Mouse (Mus musculus): Measurements from ENCODE around the gene Tmem43. TPM values are rescaled to one million over a fixed set of nuclear protein-coding genes. Genes with fewer than 3 reads are reported as not detected.
"Not testable (repeated sequence)": the region's sequence is repeated elsewhere in the genome, so short reads cannot be mapped to it uniquely, and the experiment has no call there.

Tmem43 gene
- polyA plus RNA-seq, 1 experiment from 2014 or later = 54.0 TPM

DNA sequence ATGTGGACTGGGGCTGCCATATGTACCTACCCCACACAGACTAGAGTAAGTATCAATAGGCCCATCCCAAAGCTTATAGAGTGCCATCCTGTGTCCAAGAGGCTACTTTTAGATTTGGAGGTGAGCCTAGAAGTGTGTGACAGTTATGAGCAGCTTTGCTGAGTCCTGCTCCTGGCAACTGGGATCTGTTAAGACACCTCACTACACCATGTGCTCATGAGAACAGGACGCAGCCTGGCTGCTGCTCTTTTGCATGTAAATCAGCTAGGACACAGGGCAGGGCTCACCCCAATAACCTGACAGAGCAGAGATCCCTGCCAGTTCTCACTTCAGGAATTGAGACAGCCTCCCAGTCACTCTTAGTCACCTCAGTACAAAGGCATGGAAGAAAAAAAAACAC, 6.4 kb upstream of the Tmem43 start:
- H3K27me3 ChIP-seq = no peaks in the 10 kb centered on the region
- H3K4me1 ChIP-seq (replicated peaks) = peaks cover 6% of the 10 kb centered on the region
- no peak for ATAC-seq (ENCODE audit: insufficient number of reproducible peaks, insufficient read depth, low FRiP score, low TSS enrichment, low read depth)
- WGBS = 85% methylated on average over 1 of the region's 1 CpGs
- no peak overlapping the region for H3K4me3 ChIP-seq (replicated peaks)
- H3K9ac ChIP-seq (replicated peaks) = no peak overlapping the region
- H3K27ac ChIP-seq = no peak overlapping the region
- no peak overlapping the region for H3K4me2 ChIP-seq
- peaks cover 60% of the 10 kb centered on the region for H3K36me3 ChIP-seq
- no peaks in the 10 kb centered on the region for H3K9me3 ChIP-seq

DNA sequence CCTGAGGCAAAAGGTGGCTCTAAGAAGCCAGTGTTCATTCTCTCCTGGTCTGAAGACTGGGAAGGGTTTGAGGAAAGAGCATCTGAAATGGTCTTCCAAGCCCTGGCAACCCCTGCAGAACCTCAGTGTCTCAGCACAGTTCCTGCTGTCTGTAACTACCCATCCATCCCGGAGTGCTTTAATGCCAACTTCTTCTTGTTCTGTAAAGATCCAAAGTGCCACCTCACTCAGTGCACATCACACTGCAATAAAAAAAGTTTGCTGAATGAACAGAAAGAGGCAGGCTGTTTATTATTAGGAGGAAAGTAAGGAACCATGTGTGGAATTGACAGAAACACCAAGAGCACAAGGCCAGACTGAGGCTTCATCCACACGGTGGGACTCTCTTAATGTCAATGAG, 2.8 kb upstream of the Tmem43 start:
- Histone ChIP-seq H3K27me3 (no peaks in the 10 kb centered on the region), H3K36me3 (peaks cover 30% of the 10 kb centered on the region), H3K9ac (replicated peaks) (no peak overlapping the region), H3K9me3 (no peaks in the 10 kb centered on the region), H3K4me2 (no peak overlapping the region), H3K27ac (no peak overlapping the region), H3K4me1 (replicated peaks) (peaks cover 23% of the 10 kb centered on the region), H3K4me3 (replicated peaks) (no peak overlapping the region)
- 71% methylated on average over 2 of the region's 2 CpGs for WGBS
- no peak for ATAC-seq (ENCODE audit: insufficient number of reproducible peaks, insufficient read depth, low FRiP score, low TSS enrichment, low read depth)

DNA sequence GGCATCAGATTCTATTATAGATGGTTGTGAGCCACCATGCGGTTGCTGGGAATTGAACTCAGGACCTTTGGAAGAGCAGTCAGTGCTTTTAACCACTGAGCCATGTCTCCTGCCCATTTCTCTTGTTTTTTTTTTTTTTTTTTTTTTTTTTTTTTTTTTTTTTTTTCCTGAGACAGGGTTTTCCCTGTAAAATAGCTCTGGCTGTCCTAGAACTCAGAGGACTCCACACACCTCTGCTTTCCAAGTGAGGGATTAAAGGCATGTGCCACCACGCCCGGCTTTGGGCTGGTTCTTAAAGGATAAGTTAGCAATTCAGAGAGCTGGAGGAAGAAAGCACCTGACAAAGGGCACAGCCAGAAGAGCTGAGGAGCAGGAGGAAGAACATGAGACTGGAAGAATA, 2.1 kb upstream of the Tmem43 start:
- 95% methylated on average over 3 of the region's 3 CpGs for WGBS
- H3K4me2 ChIP-seq = peak overlapping the region; percentile 60; the same call in 1 of the 2 replicates

GRCm38 (mm10) chr6:91472319-91472718, 1.2 kb upstream of the Tmem43 start:
- Histone ChIP-seq H3K27me3 (no peaks in the 10 kb centered on the region), H3K4me1 (replicated peaks) (peaks cover 23% of the 10 kb centered on the region), H3K4me2 (peak overlapping the region; percentile 60), H3K27ac (peak overlapping the region; percentile 82), H3K9ac (replicated peaks) (peak overlapping the region; percentile 77), H3K36me3 (peaks cover 27% of the 10 kb centered on the region), H3K4me3 (replicated peaks) (peak overlapping the region; percentile 75), H3K9me3 (no peaks in the 10 kb centered on the region)
- 27% methylated on average over 6 of the region's 6 CpGs for WGBS
- no peak for ATAC-seq (ENCODE audit: insufficient number of reproducible peaks, insufficient read depth, low FRiP score, low TSS enrichment, low read depth)

More for the DNA sequence above, 2.1 kb upstream of the Tmem43 start:
- H3K4me1 ChIP-seq (replicated peaks) = peaks cover 23% of the 10 kb centered on the region
- ATAC-seq (ENCODE audit: insufficient number of reproducible peaks, insufficient read depth, low FRiP score, low TSS enrichment, low read depth); H3K4me3 ChIP-seq (replicated peaks); H3K27me3 ChIP-seq; H3K27ac ChIP-seq; H3K9ac ChIP-seq (replicated peaks); H3K9me3 ChIP-seq: not testable (repeated sequence)
- peaks cover 27% of the 10 kb centered on the region for H3K36me3 ChIP-seq

DNA sequence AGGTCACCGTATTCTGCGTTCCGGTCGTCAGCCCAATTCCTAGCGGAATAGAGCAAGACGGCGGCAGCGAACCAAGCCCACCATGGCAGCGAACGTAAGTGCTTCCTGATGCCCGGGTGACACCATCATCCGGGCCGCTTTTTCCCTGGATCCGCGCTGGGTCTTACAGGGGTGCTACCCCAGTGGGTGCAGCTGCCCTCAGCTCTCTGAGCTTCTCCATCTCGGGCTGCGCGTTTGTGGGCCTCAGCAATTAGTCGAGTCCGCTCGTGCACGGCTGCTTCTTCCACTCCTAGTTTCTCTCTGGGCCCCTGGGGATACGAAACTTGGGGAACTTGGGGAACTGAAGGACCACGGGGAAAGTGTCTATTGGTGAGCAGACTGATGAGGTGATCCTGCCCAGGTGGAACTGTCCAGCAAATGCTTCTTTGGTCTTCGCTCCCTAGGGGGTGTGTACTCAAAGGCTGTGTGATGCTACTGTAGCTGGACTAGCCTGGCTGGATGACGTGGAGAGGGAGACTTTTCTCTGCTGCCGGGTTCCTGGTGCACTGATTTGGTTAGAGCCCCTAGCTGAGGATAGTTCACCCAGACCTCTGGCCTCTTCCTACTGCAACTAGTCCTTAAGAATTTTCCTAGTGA, 420 bp downstream of the Tmem43 start:
- H3K27me3 ChIP-seq = no peaks in the 10 kb centered on the region
- H3K4me3 ChIP-seq (replicated peaks) = peak overlapping the region; percentile 75
- peak; percentile 27; the same call in 1 of the 2 replicates for ATAC-seq (ENCODE audit: insufficient number of reproducible peaks, insufficient read depth, low FRiP score, low TSS enrichment, low read depth)
- no peaks in the 10 kb centered on the region for H3K9me3 ChIP-seq
- peak overlapping the region; percentile 77; the same call in 1 of the 2 replicates for H3K27ac ChIP-seq
- under 1% methylated on average over 27 of the region's 27 CpGs for WGBS
- peaks cover 33% of the 10 kb centered on the region for H3K36me3 ChIP-seq
- peaks cover 23% of the 10 kb centered on the region for H3K4me1 ChIP-seq (replicated peaks)
- peak overlapping the region; percentile 81 for H3K9ac ChIP-seq (replicated peaks)
- peak overlapping the region; percentile 80 for H3K4me2 ChIP-seq

- H3K4me2 ChIP-seq = peak overlapping the region; percentile 80
- H3K9me3 ChIP-seq = no peaks in the 10 kb centered on the region
- peak overlapping the region; percentile 75 for H3K4me3 ChIP-seq (replicated peaks)
- H3K36me3 ChIP-seq = peaks cover 36% of the 10 kb centered on the region
- peaks cover 23% of the 10 kb centered on the region for H3K4me1 ChIP-seq (replicated peaks)
- H3K27ac ChIP-seq = no peak overlapping the region
- 59% methylated on average over 9 of the region's 9 CpGs for WGBS
- no peaks in the 10 kb centered on the region for H3K27me3 ChIP-seq
- peak overlapping the region; percentile 81 for H3K9ac ChIP-seq (replicated peaks)
- ATAC-seq (ENCODE audit: insufficient number of reproducible peaks, insufficient read depth, low FRiP score, low TSS enrichment, low read depth) = no peak
Measured at GRCm38 (mm10) chr6:91474441-91475190, 1.1 kb downstream of the Tmem43 start.

DNA sequence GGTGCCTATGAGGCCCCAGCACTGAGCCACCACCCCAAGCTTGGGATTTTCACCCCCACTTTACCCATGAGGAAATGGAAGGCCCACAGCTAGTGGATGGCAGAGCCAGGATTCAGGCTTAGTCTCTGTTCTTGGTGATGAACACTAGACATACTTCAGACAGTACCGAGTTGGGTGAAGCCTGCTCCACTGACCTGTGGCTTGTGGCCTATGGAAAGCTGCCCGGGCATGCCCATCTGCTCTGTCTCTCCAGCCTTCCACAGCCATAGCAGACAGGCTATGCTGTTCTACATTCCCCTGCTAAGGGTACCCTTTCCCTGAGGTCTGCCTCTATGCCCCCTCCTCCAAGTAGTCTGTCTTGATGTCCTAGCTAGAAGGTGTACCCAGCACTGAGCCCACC, 3.0 kb downstream of the Tmem43 start:
- Histone ChIP-seq H3K9me3 (no peaks in the 10 kb centered on the region), H3K27me3 (no peaks in the 10 kb centered on the region), H3K4me3 (replicated peaks) (no peak overlapping the region), H3K27ac (no peak overlapping the region), H3K4me2 (no peak overlapping the region), H3K4me1 (replicated peaks) (peaks cover 22% of the 10 kb centered on the region), H3K36me3 (peaks cover 55% of the 10 kb centered on the region), H3K9ac (replicated peaks) (no peak overlapping the region)
- WGBS = 89% methylated on average over 2 of the region's 2 CpGs
- no peak for ATAC-seq (ENCODE audit: insufficient number of reproducible peaks, insufficient read depth, low FRiP score, low TSS enrichment, low read depth)

GRCm38 (mm10) chr6:91483371-91483770, 9.9 kb downstream of the Tmem43 start:
- no peaks in the 10 kb centered on the region for H3K27me3 ChIP-seq
- H3K9ac ChIP-seq (replicated peaks) = no peak overlapping the region
- peaks cover 100% of the 10 kb centered on the region for H3K36me3 ChIP-seq
- 93% methylated on average over 2 of the region's 2 CpGs for WGBS
- no peaks in the 10 kb centered on the region for H3K9me3 ChIP-seq
- H3K4me1 ChIP-seq (replicated peaks) = no peaks in the 10 kb centered on the region
- no peak overlapping the region for H3K27ac ChIP-seq
- no peak overlapping the region for H3K4me2 ChIP-seq
- ATAC-seq (ENCODE audit: insufficient number of reproducible peaks, insufficient read depth, low FRiP score, low TSS enrichment, low read depth) = no peak
- H3K4me3 ChIP-seq (replicated peaks) = no peak overlapping the region

DNA sequence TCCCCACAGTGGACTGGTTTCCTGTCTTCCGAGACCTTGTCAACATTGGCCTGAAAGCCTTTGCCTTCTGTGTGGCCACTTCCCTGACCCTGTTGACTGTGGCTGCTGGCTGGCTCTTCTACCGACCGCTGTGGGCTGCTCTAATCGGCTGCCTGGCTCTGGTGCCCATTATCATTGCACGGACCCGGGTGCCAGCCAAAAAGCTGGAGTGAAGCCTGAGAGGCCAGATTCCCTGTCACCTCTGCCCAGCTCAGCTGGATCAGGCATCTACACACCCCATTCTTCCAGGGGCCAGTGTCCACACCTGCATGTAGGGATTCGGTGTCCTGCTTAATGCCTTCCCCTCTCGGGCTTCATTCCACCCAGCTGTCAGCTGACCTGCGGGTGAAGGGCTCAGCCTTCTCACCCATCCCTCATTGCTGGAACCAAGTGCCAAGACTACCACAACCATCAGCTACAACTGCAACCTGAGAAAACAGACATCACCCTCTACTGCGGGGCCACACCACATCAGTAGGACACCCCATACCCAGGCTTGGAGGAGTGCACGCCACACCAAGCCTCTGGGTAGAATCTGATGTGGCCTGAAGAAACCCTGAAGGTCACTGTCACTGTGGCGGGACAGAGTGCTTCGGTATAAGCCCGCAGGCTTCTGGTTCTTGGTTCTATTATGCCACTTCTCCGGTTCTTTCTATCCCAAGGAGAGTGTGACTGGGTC, 13.4 kb downstream of the Tmem43 start:
- H3K4me1 ChIP-seq (replicated peaks) = no peaks in the 10 kb centered on the region
- WGBS = 91% methylated on average over 15 of the region's 15 CpGs
- no peaks in the 10 kb centered on the region for H3K27me3 ChIP-seq
- H3K27ac ChIP-seq = no peak overlapping the region
- H3K36me3 ChIP-seq = peaks cover 97% of the 10 kb centered on the region
- H3K9ac ChIP-seq (replicated peaks) = no peak overlapping the region
- H3K4me2 ChIP-seq = no peak overlapping the region
- no peaks in the 10 kb centered on the region for H3K9me3 ChIP-seq
- no peak overlapping the region for H3K4me3 ChIP-seq (replicated peaks)
- no peak for ATAC-seq (ENCODE audit: insufficient number of reproducible peaks, insufficient read depth, low FRiP score, low TSS enrichment, low read depth)

DNA sequence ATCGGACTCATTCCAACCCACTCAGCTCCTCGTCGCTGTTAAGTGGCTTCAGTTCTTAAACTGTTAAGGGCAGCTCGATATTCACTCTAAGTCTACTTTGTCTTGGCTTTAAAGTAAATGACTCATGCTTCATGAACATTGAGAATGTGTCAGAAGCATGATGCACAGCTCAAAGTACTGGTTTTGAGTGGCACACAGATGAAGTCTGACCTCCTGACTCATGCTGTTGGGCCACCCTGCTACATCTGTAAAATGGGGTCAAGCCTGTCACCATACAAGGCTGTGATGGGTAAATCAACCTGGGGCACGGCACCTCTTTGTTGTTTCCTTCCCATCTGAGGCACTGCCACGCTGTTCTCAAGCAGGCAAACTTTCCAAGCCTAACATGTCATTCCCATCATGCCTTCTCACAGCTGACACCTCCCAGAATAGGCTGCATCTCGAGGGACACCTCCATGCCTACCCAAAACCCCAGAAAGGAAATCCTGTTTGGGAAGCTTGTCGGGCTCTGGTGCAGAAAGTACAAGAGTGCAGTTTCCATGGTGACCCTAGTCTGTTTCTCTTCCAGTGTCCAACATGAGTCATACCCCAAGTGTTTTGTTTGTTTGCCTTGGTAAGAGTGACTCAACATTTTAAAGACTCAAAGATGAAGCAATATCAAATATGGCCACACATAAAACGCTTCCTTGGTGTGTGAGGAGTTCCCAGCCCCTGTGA, 15.2 kb downstream of the Tmem43 start:
- Histone ChIP-seq H3K9me3 (no peaks in the 10 kb centered on the region), H3K9ac (replicated peaks) (no peak overlapping the region), H3K27me3 (no peaks in the 10 kb centered on the region), H3K36me3 (peaks cover 97% of the 10 kb centered on the region), H3K27ac (no peak overlapping the region), H3K4me3 (replicated peaks) (no peak overlapping the region), H3K4me2 (no peak overlapping the region), H3K4me1 (replicated peaks) (no peaks in the 10 kb centered on the region)
- ATAC-seq (ENCODE audit: insufficient number of reproducible peaks, insufficient read depth, low FRiP score, low TSS enrichment, low read depth) = no peak
- WGBS = 87% methylated on average over 9 of the region's 9 CpGs

DNA sequence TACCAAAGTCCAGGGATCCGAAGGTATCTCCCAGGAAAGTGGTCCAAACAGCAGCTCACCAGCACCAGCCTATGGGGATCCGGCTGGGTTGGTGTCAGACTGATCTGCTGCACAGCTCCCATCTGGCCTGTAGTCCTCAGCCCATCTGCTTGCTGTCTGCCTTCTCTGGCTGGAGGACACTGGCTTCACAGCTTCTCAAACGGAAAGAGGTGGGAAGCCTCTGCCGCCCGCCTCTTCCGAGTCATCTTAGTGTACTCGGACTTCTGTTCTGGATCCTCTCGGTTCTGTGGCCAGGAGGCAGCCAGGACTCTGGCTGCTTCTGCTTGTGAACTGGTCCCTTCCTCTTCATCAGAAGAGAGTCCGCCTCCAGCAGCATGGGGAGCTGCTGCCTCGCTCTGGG, 16.4 kb downstream of the Tmem43 start:
- Histone ChIP-seq H3K9me3 (no peaks in the 10 kb centered on the region), H3K9ac (replicated peaks) (no peak overlapping the region), H3K36me3 (peaks cover 95% of the 10 kb centered on the region), H3K27ac (no peak overlapping the region), H3K4me1 (replicated peaks) (no peaks in the 10 kb centered on the region), H3K4me2 (no peak overlapping the region), H3K4me3 (replicated peaks) (no peak overlapping the region), H3K27me3 (no peaks in the 10 kb centered on the region)
- WGBS = 80% methylated on average over 10 of the region's 10 CpGs
- ATAC-seq (ENCODE audit: insufficient number of reproducible peaks, insufficient read depth, low FRiP score, low TSS enrichment, low read depth) = no peak

All from limb, embryonic 12.5 days (tissue).